In the genomic region with DNA sequence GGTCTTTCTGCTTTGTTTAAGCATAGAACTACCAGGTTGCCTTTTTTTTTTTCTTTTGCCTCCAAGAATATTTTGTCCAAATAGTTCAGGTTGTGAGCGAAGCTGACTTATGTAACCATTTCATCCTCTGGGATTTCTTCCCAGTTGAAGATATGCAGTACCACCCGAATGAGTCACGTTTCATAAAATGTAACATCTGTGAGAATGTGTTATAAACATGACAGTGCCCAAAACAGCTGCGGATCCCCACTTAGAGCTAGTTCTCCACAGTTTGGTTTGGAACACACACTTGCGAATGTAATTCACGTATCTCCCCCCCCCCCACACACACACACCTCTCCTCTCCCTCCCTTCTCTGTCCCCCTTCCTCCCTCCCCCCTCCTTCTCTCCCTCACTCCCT, we compare ENCODE assay signal across 22 mouse cellular contexts. TPM values are rescaled to one million over a fixed set of nuclear protein-coding genes. Genes with fewer than 3 reads are reported as not detected.
DNase-seq lines count a peak whose midpoint lies in the region; ATAC-seq lines count a peak whose summit lies in the region.
"Had no signal": no experiment of that assay in that cellular context is flagged by ENCODE, and none has a peak within 500 bp of the region (broad histone marks: within the 10 kb centered on the region; RNA-seq: fewer than 3 reads in every experiment).

No protein-coding gene starts in this region.

- no peaks in the 10 kb centered on the region for H3K27me3 ChIP-seq in heart, embryonic 11.5 days (ENCODE audit: control insufficient read depth, insufficient read depth, low read length)
- no peaks in the 10 kb centered on the region for H3K27me3 ChIP-seq in intestine, embryonic 15.5 days (replicated peaks)
- H3K27me3 ChIP-seq in midbrain, embryonic 10.5 days (ENCODE audit: low read depth, poor library complexity, severe bottlenecking), result no peaks in the 10 kb centered on the region; the same call in 1 of the 2 replicates
- H3K27me3 ChIP-seq: embryonic facial prominence, embryonic 12.5 days; forebrain, embryonic 13.5 days; hindbrain, embryonic 12.5 days had no signal

- ATAC-seq in heart, embryonic 11.5 days (replicated peaks; ENCODE audit: insufficient number of reproducible peaks, low FRiP score, low TSS enrichment), result no peak
- ATAC-seq in intestine, embryonic 15.5 days, result no peak
- ATAC-seq: CD4-positive, CD25-positive, alpha-beta regulatory T cell, adult 4 months; forebrain, embryonic 13.5 days; forebrain, postnatal 0 days; hindbrain, embryonic 16.5 days; inflammation-experienced regulatory T-cells, adult 6 months had no signal

- H3K4me2 ChIP-seq in heart, embryonic 11.5 days, result no peak overlapping the region
- H3K4me2 ChIP-seq in intestine, embryonic 15.5 days (replicated peaks), result no peak overlapping the region
- H3K4me2 ChIP-seq: embryonic facial prominence, embryonic 12.5 days; forebrain, embryonic 13.5 days; hindbrain, embryonic 12.5 days had no signal

- peaks cover 7% of the 10 kb centered on the region for H3K9me3 ChIP-seq in heart, embryonic 11.5 days (replicated peaks; ENCODE audit: control insufficient read depth, low read length)
- H3K9me3 ChIP-seq in intestine, embryonic 15.5 days, result no peaks in the 10 kb centered on the region
- peaks cover 10% of the 10 kb centered on the region; the same call in 1 of the 2 replicates for H3K9me3 ChIP-seq in midbrain, embryonic 10.5 days (replicated peaks)

- 86% methylated on average over 6 of the region's 6 CpGs for WGBS in heart, embryonic 11.5 days (ENCODE audit: insufficient replicate concordance)
- WGBS in intestine, embryonic 15.5 days, result 70% methylated on average over 6 of the region's 6 CpGs
- WGBS in midbrain, embryonic 10.5 days, result 89% methylated on average over 6 of the region's 6 CpGs

- H3K4me3 ChIP-seq in heart, embryonic 11.5 days (ENCODE audit: low read depth, low read length), result no peak overlapping the region
- H3K4me3 ChIP-seq in intestine, embryonic 15.5 days (replicated peaks), result no peak overlapping the region
- no peak overlapping the region for H3K4me3 ChIP-seq in midbrain, embryonic 10.5 days
- H3K4me3 ChIP-seq: embryonic facial prominence, embryonic 12.5 days; forebrain, embryonic 13.5 days; hindbrain, embryonic 12.5 days had no signal

- peak; percentile 39 for DNase-seq in heart, adult 11 months
- DNase-seq in lung, postnatal 36 days, result peak; percentile 5
- DNase-seq in lung, postnatal 4 days, result no peak
- peak; percentile 76 for DNase-seq in NIH3T3 (ENCODE audit: low read depth)
- no peak for DNase-seq in midbrain, embryonic 10.5 days (ENCODE audit: low spot score)
- DNase-seq: adrenal gland, adult 2 months; adrenal gland, postnatal 25 days; cerebellum, adult 2 months; cerebellum, postnatal 10 days; forebrain, postnatal 0 days; gastrocnemius, postnatal 10 days; heart, postnatal 10 days; heart, postnatal 4 days; kidney, adult 11 months had no signal

- no peaks in the 10 kb centered on the region for H3K36me3 ChIP-seq in heart, embryonic 11.5 days (ENCODE audit: control insufficient read depth, insufficient read depth, low read length)
- no peaks in the 10 kb centered on the region for H3K36me3 ChIP-seq in intestine, embryonic 15.5 days
- peaks cover 6% of the 10 kb centered on the region for H3K36me3 ChIP-seq in midbrain, embryonic 10.5 days
- H3K36me3 ChIP-seq: embryonic facial prominence, embryonic 12.5 days; hindbrain, embryonic 12.5 days had no signal

- no peak overlapping the region for H3K27ac ChIP-seq in heart, embryonic 11.5 days (ENCODE audit: low read depth, low read length)
- no peak overlapping the region for H3K27ac ChIP-seq in intestine, embryonic 15.5 days
- no peak overlapping the region for H3K27ac ChIP-seq in midbrain, embryonic 10.5 days (replicated peaks)
- H3K27ac ChIP-seq: embryonic facial prominence, embryonic 12.5 days; forebrain, embryonic 13.5 days; hindbrain, embryonic 12.5 days had no signal

- H3K9ac ChIP-seq in heart, embryonic 11.5 days (ENCODE audit: low read depth, low read length), result no peak overlapping the region
- H3K9ac ChIP-seq in intestine, embryonic 15.5 days, result no peak overlapping the region
- H3K9ac ChIP-seq: embryonic facial prominence, embryonic 12.5 days; forebrain, embryonic 13.5 days; forebrain, postnatal 0 days; hindbrain, embryonic 12.5 days had no signal

- peaks cover 3% of the 10 kb centered on the region; the same call in 1 of the 2 replicates for H3K4me1 ChIP-seq in heart, embryonic 11.5 days (ENCODE audit: control insufficient read depth, insufficient read depth, low read length)
- H3K4me1 ChIP-seq in intestine, embryonic 15.5 days (replicated peaks), result peaks cover 4% of the 10 kb centered on the region; the same call in 1 of the 2 replicates
- peaks cover 16% of the 10 kb centered on the region for H3K4me1 ChIP-seq in midbrain, embryonic 10.5 days

RNA-seq across cellular contexts. Expression of a gene that starts 15.0 kb away (rescaled TPM):
- polyA plus RNA-seq in heart, embryonic 11.5 days (2014; fragmentation: Nextera tagmentation; extraction: Ambion mirVana), result not detected in 2 replicates
- polyA plus RNA-seq in intestine, embryonic 15.5 days (2015; fragmentation: Nextera tagmentation; extraction: Ambion mirVana), result 0.21 and 0.33 TPM in 2 replicates
- 0.25 and 0.30 TPM in 2 replicates for polyA plus RNA-seq in midbrain, embryonic 10.5 days (2016; fragmentation: Nextera tagmentation; extraction: Ambion mirVana)
- polyA plus RNA-seq: CD4-positive, CD25-positive, alpha-beta regulatory T cell, adult 4 months; inflammation-experienced regulatory T-cells, adult 6 months had no signal

RNA-seq across cellular contexts. Expression of a gene that starts 22.8 kb away (rescaled TPM):
- 285 and 339 TPM in 2 replicates for polyA plus RNA-seq in heart, embryonic 11.5 days (2014; fragmentation: Nextera tagmentation; extraction: Ambion mirVana)
- polyA plus RNA-seq in intestine, embryonic 15.5 days (2015; fragmentation: Nextera tagmentation; extraction: Ambion mirVana), result 168 and 169 TPM in 2 replicates
- 142 and 148 TPM in 2 replicates for polyA plus RNA-seq in midbrain, embryonic 10.5 days (2016; fragmentation: Nextera tagmentation; extraction: Ambion mirVana)

RNA-seq across cellular contexts. Expression of a gene that starts 22.8 kb away (rescaled TPM):
- 416 and 417 TPM in 2 replicates for polyA plus RNA-seq in heart, embryonic 11.5 days (2014; fragmentation: Nextera tagmentation; extraction: Ambion mirVana)
- polyA plus RNA-seq in intestine, embryonic 15.5 days (2015; fragmentation: Nextera tagmentation; extraction: Ambion mirVana), result 545 and 642 TPM in 2 replicates
- 538 and 588 TPM in 2 replicates for polyA plus RNA-seq in midbrain, embryonic 10.5 days (2016; fragmentation: Nextera tagmentation; extraction: Ambion mirVana)

Comparison
In these comparisons a context has a peak if more than half of its experiments do, and no peak if none do; other contexts are left out.
1. DNase-seq: peak in heart, adult 11 months (single experiment), lung, postnatal 36 days (single experiment) and NIH3T3 (single experiment); none in lung, postnatal 4 days (0 of 2) and midbrain, embryonic 10.5 days (single experiment).